Comparison of ENCODE assay signal across 21 mouse cellular contexts in genomic region chr8:26630544-26630943, GRCm38 (mm10).
"Had no signal": no experiment of that assay in that cellular context is flagged by ENCODE, and none has a peak within 500 bp of the region (broad histone marks: within the 10 kb centered on the region; RNA-seq: fewer than 3 reads in every experiment).

No protein-coding gene starts in this region.

- ATAC-seq: midbrain, embryonic 13.5 days; midbrain, embryonic 16.5 days had no signal

- H3K9ac ChIP-seq: kidney, embryonic 15.5 days; limb, embryonic 13.5 days; liver, embryonic 13.5 days; midbrain, embryonic 13.5 days; neural tube, embryonic 12.5 days; stomach, embryonic 15.5 days had no signal

- H3K4me3 ChIP-seq: kidney, embryonic 15.5 days; limb, embryonic 13.5 days; liver, embryonic 13.5 days; megakaryocyte, embryonic 14.5 days; midbrain, embryonic 10.5 days; midbrain, embryonic 13.5 days; neural tube, embryonic 12.5 days; stomach, embryonic 15.5 days had no signal

- DNase-seq: kidney, adult 11 months; kidney, adult 8-10 months; kidney, postnatal 10 days; kidney, postnatal 36 days; left cerebral cortex, postnatal 4 days; liver, embryonic 13.5 days; lung, adult 2 months; lung, postnatal 14 days; lung, postnatal 4 days; retina, postnatal 1 day; right cerebral cortex, postnatal 25 days; spleen, adult 18-20 months; thymus, postnatal 25 days had no signal

- H3K9me3 ChIP-seq: kidney, embryonic 15.5 days; limb, embryonic 13.5 days; liver, embryonic 13.5 days; midbrain, embryonic 10.5 days; midbrain, embryonic 13.5 days; neural tube, embryonic 12.5 days; stomach, embryonic 15.5 days had no signal

- H3K4me2 ChIP-seq: kidney, embryonic 15.5 days; limb, embryonic 13.5 days; liver, embryonic 13.5 days; midbrain, embryonic 13.5 days; neural tube, embryonic 12.5 days; stomach, embryonic 15.5 days had no signal

- H3K36me3 ChIP-seq: kidney, embryonic 15.5 days; limb, embryonic 13.5 days; liver, embryonic 13.5 days; midbrain, embryonic 10.5 days; midbrain, embryonic 13.5 days; neural tube, embryonic 12.5 days; stomach, embryonic 15.5 days had no signal

- H3K27me3 ChIP-seq: liver, embryonic 13.5 days; megakaryocyte, embryonic 14.5 days; midbrain, embryonic 13.5 days had no signal

- H3K4me1 ChIP-seq: liver, embryonic 13.5 days; megakaryocyte, embryonic 14.5 days had no signal

- H3K27ac ChIP-seq: kidney, embryonic 15.5 days; limb, embryonic 13.5 days; liver, embryonic 13.5 days; midbrain, embryonic 10.5 days; midbrain, embryonic 13.5 days; neural tube, embryonic 12.5 days; stomach, embryonic 15.5 days had no signal
